Mouse (Mus musculus): Measurements from ENCODE around the gene Gtdc1. TPM values are rescaled to one million over a fixed set of nuclear protein-coding genes. Genes with fewer than 3 reads are reported as not detected.

Gtdc1 gene
- 2.3 and 2.8 TPM in 2 replicates for polyA plus RNA-seq (2012)

- no peak for TF ChIP-seq GATA1 (IDR thresholded peaks at IDR 0.05; ENCODE audit: low read length)
These were observed at the start of gene Gtdc1 for GRCm38 (mm10) chr2:44927482-44927811. Gene Gtdc1, minus strand, starts transcription at chr2:44927657.

- TF ChIP-seq GATA1 (IDR thresholded peaks at IDR 0.05; ENCODE audit: low read length): no peak
These were observed 49.6 kb upstream of the Gtdc1 start for GRCm38 (mm10) chr2:44977051-44977450.

GRCm38 (mm10) chr2:44976484-44976883, 49.0 kb upstream of the Gtdc1 start:
- TF ChIP-seq GATA1 (IDR thresholded peaks at IDR 0.05; ENCODE audit: low read length): no peak

- no peak for TF ChIP-seq GATA1 (IDR thresholded peaks at IDR 0.05; ENCODE audit: low read length)
These were observed 46.4 kb upstream of the Gtdc1 start for GRCm38 (mm10) chr2:44973828-44974227.

GRCm38 (mm10) chr2:44970087-44970646, 42.7 kb upstream of the Gtdc1 start:
- no peak for TF ChIP-seq GATA1 (IDR thresholded peaks at IDR 0.05; ENCODE audit: low read length)

GRCm38 (mm10) chr2:44969640-44970039, 42.2 kb upstream of the Gtdc1 start:
- no peak for TF ChIP-seq GATA1 (IDR thresholded peaks at IDR 0.05; ENCODE audit: low read length)

- TF ChIP-seq GATA1 (IDR thresholded peaks at IDR 0.05; ENCODE audit: low read length): no peak
These were observed 41.8 kb upstream of the Gtdc1 start for GRCm38 (mm10) chr2:44969226-44969625.

- no peak for TF ChIP-seq GATA1 (IDR thresholded peaks at IDR 0.05; ENCODE audit: low read length)
These were observed 38.5 kb upstream of the Gtdc1 start for GRCm38 (mm10) chr2:44965834-44966555.

- no peak for TF ChIP-seq GATA1 (IDR thresholded peaks at IDR 0.05; ENCODE audit: low read length)
These were observed 35.2 kb upstream of the Gtdc1 start for GRCm38 (mm10) chr2:44962620-44963019.

GRCm38 (mm10) chr2:44961192-44961591, 33.7 kb upstream of the Gtdc1 start:
- TF ChIP-seq GATA1 (IDR thresholded peaks at IDR 0.05; ENCODE audit: low read length): no peak

- no peak for TF ChIP-seq GATA1 (IDR thresholded peaks at IDR 0.05; ENCODE audit: low read length)
These were observed 33.1 kb upstream of the Gtdc1 start for GRCm38 (mm10) chr2:44960561-44960960.

- no peak for TF ChIP-seq GATA1 (IDR thresholded peaks at IDR 0.05; ENCODE audit: low read length)
These were observed 29.9 kb upstream of the Gtdc1 start for GRCm38 (mm10) chr2:44957329-44957797.

- TF ChIP-seq GATA1 (IDR thresholded peaks at IDR 0.05; ENCODE audit: low read length): no peak
These were observed 28.8 kb upstream of the Gtdc1 start for GRCm38 (mm10) chr2:44956232-44956631.

- no peak for TF ChIP-seq GATA1 (IDR thresholded peaks at IDR 0.05; ENCODE audit: low read length)
These were observed 28.0 kb upstream of the Gtdc1 start for GRCm38 (mm10) chr2:44955506-44955905.

- no peak for TF ChIP-seq GATA1 (IDR thresholded peaks at IDR 0.05; ENCODE audit: low read length)
These were observed 26.7 kb upstream of the Gtdc1 start for GRCm38 (mm10) chr2:44954180-44954579.

GRCm38 (mm10) chr2:44952830-44953422, 25.5 kb upstream of the Gtdc1 start:
- no peak for TF ChIP-seq GATA1 (IDR thresholded peaks at IDR 0.05; ENCODE audit: low read length)

All from G1E-ER4 (cell line).